Mouse (Mus musculus): Measurements from ENCODE around the gene Ifitm2. TPM values are rescaled to one million over a fixed set of nuclear protein-coding genes. Genes with fewer than 3 reads are reported as not detected.
"Not testable (repeated sequence)": the region's sequence is repeated elsewhere in the genome, so short reads cannot be mapped to it uniquely, and the experiment has no call there.

Ifitm2 gene
- total RNA-seq, 4 experiments from 2014 or later: 25.1 to 51.9 (median 30.1) TPM

- not testable (repeated sequence) for DNase-seq (ENCODE audit: low spot score in 2 of 2)
Observed at GRCm38 (mm10) chr7:140968710-140969109, 12.9 kb upstream of the Ifitm2 start.

GRCm38 (mm10) chr7:140967862-140968591 lies 12.2 kb upstream of the Ifitm2 start:
- no peak for DNase-seq (ENCODE audit: low spot score in 2 of 2)

- no peak for DNase-seq (ENCODE audit: low spot score in 2 of 2)
Observed at GRCm38 (mm10) chr7:140966921-140967320, 11.1 kb upstream of the Ifitm2 start, which contains the start of gene Ifitm1. Gene Ifitm1 (plus strand): TSS chr7:140967221.

GRCm38 (mm10) chr7:140962733-140963132 lies 6.9 kb upstream of the Ifitm2 start:
- no peak for DNase-seq (ENCODE audit: low spot score in 2 of 2)

GRCm38 (mm10) chr7:140961416-140961815 lies 5.6 kb upstream of the Ifitm2 start:
- no peak for DNase-seq (ENCODE audit: low spot score in 2 of 2)

DNA sequence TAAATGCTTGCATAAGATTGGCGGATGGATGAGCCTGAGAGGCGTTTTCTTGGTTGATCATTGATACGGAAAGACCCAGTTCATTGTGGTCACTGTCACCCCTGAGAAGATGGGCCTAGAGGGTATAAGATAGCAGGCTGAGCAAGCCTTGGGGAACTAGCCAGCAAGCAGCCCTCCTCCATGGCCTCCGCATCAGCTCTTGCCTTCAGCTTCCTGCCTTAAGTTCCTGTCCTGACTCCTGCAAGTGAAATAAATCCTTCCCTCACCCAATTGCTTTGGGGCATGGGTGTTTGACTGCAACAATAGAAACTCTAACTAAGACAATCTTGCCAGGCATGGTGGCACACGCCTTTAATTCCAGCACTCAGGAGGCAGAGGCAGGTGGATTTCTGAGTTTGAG lies 4.2 kb upstream of the Ifitm2 start:
- no peak for DNase-seq (ENCODE audit: low spot score in 2 of 2)

DNA sequence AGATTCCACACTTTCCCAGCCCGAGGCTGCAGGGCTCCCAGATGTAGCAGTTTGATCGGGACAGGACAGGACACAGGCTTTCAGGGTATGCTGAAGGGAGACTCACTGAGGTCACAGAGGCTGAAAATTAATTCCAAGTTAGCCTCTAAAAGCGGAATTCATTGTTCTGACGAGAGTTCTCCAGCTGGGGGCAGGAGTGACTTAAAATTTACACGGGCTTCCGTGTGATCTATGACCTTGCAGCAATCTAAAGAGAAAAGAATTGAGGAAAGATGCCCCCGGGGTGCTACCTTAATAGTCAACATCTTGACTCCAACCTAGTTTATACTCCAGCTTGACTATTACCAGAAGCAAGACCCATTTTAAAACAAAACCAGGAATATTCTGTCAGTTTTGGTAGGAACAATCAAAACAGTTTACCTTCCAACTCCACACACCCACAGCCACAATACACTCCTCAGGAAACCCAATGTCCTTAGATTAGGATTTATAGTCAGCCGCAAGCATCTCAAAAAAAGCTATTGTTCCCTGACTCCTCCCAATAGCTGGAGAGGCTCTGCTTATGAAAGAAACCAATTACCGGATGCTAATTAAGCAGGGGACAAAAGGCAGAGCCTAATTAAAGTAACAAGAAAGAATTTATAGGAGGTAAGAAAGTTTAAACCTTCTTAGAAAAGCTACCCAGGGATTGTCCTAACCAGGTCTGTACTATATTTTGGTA lies 3.6 kb upstream of the Ifitm2 start:
- DNase-seq (ENCODE audit: low spot score in 2 of 2): no peak

DNA sequence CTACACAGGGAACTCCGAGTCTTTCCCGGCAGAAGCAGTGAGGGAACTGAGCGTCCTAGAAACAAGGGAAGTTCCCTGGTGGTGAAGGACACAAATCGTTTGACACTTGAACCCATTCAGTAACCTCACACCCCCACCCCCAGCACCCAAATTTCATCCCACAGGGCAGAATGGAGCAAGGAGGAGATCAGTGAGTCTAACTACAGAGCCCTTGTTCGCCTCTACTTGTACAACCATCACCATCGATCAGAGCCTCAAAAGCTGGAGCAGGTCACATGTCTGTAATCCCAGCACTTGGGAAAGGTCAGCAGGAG lies 726 bp upstream of the Ifitm2 start:
- DNase-seq (ENCODE audit: low spot score in 2 of 2): no peak

DNA sequence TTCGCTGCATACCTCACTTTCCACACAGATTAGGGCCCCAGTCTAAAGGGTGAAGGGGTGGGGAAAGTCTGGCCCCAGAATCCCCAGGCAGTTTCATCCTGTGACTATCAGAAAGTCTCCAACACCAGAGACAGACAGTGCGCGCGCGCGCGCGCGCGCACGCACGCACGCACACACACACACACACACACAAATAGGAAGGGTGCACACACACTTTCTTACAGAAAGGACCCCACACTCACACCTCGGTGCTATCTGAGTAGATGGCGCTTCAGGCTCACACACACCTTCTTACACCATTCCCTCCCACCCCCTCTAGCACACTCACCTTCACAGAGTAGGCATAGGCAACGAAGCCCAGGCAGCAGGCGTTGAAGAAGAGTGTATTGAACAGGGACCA lies 445 bp downstream of the Ifitm2 start:
- DNase-seq (ENCODE audit: low spot score in 2 of 2): no peak

GRCm38 (mm10) chr7:140954733-140955071 lies 1.1 kb downstream of the Ifitm2 start:
- no peak for DNase-seq (ENCODE audit: low spot score in 2 of 2)

GRCm38 (mm10) chr7:140953800-140954732 lies 1.7 kb downstream of the Ifitm2 start:
- no peak for DNase-seq (ENCODE audit: low spot score in 2 of 2)

DNA sequence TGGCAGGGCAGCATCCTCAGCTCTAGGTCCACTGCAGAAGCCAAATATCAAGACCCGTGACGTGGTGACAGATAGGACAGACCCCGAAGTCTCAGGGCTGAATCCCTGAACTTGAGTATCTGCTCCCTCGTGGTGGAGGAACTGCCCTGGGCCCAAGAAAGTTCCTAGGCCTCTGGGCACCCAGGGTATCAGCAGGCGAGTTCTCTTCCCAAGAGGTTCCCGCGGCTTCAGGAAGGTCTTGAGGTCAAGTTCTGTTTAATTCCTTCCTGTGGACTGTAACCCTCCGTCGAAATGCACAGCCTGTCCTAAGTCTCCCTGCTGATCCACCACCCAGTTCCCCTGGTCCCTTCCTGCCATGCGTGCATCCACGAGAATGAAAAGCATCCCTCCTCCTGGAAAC lies 2.7 kb downstream of the Ifitm2 start:
- DNase-seq (ENCODE audit: low spot score in 2 of 2): no peak

GRCm38 (mm10) chr7:140952441-140952840 lies 3.3 kb downstream of the Ifitm2 start:
- no peak for DNase-seq (ENCODE audit: low spot score in 2 of 2)

DNA sequence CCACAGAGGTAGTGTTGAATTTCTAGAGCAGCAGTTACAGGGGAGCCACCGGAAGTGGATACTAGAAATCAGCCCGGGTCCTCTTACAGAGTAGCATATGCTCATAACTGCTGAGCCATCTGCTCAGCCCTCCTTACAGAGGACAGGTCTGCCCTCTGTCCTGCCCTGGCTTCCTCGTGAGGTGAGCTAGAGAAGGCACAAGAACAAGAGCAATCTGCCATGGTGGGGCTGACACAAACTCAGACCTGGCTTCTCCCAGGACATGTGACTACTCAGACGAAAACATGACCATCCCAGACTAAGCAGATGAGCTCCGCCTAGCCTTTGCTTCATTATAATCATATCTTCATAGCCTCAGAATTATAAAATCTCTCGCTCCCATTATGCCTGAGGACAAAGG lies 4.0 kb downstream of the Ifitm2 start:
- DNase-seq (ENCODE audit: low spot score in 2 of 2): no peak

- no peak for DNase-seq (ENCODE audit: low spot score in 2 of 2)
Observed at GRCm38 (mm10) chr7:140951051-140951450, 4.7 kb downstream of the Ifitm2 start.

DNA sequence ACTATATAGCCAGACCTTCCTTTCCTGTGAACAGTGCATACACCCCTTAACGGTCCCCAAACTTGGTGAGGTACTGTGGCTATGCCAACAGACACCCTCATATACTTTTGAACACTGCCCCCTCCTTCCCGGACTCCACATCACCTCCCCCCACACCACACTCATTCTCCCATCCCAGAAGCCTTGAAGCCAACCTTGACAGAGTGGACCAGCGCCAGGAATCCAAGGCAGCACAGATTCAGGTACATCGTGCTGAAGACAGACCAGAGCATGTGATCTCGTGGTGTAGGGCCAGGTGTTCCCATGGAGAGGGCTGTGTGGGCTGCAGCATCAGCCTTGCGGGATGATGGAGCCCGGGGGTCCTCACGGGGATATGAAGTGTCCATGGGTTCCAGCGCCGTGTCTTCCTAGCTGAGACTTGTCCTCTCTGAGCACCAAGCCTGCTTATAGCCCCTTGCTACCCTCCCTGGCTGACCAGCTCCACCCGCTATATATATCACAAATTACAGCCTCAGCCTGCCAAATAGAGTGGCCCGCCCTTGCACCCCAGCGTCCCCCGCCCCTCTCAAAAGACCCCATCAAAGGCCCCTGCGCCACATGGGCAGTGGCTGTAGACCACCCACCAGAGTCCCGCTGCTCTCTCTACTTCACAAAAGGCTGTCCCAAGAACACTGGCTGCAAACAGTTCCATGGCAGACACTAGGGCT lies 5.8 kb downstream of the Ifitm2 start, which contains the start of gene Ifitm5:
Ifitm5 (minus strand) TSS at position 468 of the 707 bp plus-strand sequence.
- no peak for DNase-seq (ENCODE audit: low spot score in 2 of 2)

- DNase-seq (ENCODE audit: low spot score in 2 of 2): no peak
Observed at GRCm38 (mm10) chr7:140949255-140949654, 6.5 kb downstream of the Ifitm2 start.

DNA sequence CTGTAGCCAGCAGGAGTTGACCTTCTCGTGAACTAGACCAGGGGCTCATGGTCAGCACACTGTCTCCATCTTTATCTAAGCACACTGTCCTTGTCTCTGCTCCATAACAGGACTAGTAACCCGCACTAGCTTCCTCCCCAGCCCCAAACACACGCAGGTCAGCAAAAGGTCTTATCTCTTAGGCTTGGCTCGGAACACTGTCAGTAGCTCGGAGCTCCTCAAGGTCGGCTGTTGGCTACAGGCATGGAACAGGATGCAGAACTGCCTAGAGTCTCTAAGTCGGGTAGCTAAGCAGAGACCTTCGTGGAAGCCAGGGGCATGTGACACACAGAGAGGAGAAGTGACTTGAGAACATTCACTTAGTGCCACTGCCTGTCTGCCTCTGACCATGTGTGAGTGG lies 7.6 kb downstream of the Ifitm2 start:
- no peak for DNase-seq (ENCODE audit: low spot score in 2 of 2)

- no peak for DNase-seq (ENCODE audit: low spot score in 2 of 2)
Observed at GRCm38 (mm10) chr7:140946980-140947379, 8.8 kb downstream of the Ifitm2 start.

- no peak for DNase-seq (ENCODE audit: low spot score in 2 of 2)
Observed at GRCm38 (mm10) chr7:140946311-140946710, 9.5 kb downstream of the Ifitm2 start.

DNA sequence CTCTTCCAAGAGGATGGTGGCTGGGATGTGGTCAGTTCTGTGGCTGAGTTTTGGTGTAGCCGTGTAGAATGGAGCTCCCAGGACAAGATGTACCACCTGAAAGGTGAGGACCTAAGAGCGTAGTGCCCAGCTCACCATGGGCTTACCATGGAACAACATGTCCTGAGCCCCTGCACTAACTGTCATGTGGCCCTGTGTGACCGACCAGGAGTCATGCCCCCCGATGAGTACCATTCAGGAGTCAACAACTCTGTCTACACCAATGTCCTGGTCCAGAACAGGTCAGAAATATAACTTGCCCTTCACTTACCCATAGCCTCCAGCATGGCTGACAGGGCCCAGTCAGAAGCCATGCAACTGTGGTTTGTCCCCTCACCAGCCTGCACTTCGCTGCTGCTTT lies 10.5 kb downstream of the Ifitm2 start:
- no peak for DNase-seq (ENCODE audit: low spot score in 2 of 2)

Data from gastrocnemius, adult 8-10 months (tissue).